Mouse (Mus musculus): ENCODE results near the gene Olfr1450.
"Not testable (repeated sequence)": the region's sequence is repeated elsewhere in the genome, so short reads cannot be mapped to it uniquely, and the experiment has no call there.

Olfr1450 gene

DNA sequence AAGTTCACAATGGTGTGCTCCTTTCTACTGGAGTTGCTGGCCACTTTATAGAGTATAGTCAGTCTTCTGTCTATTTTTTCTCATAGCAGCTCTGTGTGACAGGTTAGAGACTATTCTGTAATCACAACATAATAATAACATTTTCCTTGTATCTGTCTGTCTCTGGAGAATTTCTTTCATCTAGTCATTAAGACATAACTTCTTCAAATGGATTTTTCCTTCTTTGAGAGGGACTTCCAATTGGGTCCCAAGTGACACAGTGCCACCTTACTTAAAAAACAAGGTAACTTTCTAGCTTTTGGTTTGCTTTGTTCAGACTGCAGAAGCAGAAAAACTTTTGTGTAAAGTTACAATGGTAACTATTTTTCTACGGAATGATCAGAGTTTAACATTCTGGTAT lies at the start of gene Olfr1450:
Gene Olfr1450, plus strand, starts transcription at position 301 of the 400 bp plus-strand sequence.
- no peak for DNase-seq (ENCODE audit: inconsistent age in 2 of 2, low spot score in 1 of 2)

DNA sequence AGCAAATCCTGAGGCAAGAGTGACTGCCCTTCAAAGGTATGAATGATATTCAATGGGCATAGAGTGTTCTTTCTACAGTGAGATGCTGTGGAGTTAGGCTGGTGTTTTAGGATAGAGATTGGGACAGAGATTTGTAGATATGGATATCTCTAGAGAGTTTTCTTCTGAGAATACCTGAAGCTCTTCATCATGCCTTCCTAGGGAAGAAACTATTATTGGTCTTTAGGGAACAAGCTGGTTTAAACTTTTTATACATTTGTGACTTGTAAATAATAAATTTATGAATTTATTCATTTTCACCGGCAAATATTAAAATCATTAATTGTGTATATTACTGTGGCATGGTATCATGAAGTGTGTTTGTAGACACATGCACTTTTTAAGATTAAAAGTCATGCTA lies 46.4 kb upstream of the Olfr1450 start, which contains the start of gene Olfr1447:
Gene Olfr1447, minus strand, starts transcription at position 101 of the 400 bp plus-strand sequence.
- DNase-seq (ENCODE audit: inconsistent age in 2 of 2, low spot score in 1 of 2): no peak

DNA sequence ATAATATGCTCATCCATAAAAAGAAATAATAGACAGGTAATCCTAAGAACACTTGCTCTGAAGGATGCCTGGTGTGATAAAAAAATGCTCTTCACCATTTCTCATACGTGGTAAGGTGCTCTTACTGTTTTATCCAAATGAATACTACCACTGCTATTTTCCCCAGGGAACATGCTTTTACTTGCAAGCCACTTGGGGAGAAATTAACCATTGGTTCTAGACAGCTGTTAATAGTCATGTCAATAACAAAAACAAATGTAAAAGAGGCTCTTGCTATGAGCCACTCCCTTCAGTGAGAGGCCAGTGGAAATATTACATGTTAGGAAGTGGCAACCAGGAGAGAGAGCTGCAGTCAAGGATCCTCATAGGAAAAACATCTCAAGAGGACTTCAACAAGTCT lies 25.7 kb upstream of the Olfr1450 start, which contains the start of gene Olfr1448:
Gene Olfr1448, minus strand, starts transcription at position 101 of the 400 bp plus-strand sequence.
- DNase-seq (ENCODE audit: inconsistent age in 2 of 2, low spot score in 1 of 2): no peak

DNA sequence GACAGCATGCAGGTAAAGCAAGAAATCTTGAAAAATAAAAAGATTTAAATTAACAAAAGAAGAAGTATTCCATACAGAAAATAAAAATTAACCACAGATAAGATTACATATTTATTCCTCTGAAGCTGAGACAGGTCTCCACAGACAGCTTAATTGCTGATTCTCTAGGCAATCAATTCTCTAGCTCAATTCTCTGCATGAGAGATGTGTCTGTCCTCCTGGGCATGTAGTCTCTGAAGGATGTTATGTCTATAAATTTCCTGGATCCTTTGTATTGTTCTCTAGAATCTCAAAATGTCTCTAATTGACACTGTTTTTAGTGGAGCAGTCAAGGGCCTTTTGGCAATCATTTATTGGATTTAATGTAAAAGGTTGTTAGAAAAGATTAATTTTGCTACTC lies 19.5 kb upstream of the Olfr1450 start, which contains the start of gene Olfr1449:
Gene Olfr1449, plus strand, starts transcription at position 301 of the 400 bp plus-strand sequence.
- no peak for DNase-seq (ENCODE audit: inconsistent age in 2 of 2, low spot score in 1 of 2)

DNA sequence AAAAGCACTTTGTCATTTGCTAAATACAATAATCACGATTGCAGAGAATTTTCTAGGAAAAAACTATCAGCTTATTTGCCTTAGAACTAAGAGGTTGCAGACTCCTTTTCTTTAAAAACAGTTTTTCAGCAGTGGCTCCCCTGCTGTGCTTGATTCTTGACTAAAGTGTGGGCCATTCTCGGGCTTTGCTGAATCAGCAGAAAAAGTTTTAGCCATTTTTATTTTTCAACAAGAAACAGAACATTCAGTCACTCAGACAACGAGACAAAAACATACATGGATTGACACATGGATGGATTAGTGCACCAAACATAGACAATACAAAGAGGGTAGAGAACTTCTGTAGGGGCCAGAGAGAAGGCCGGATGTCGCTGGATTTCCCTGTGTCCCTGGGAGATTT lies 20.0 kb downstream of the Olfr1450 start:
- DNase-seq (ENCODE audit: inconsistent age in 2 of 2, low spot score in 1 of 2): not testable (repeated sequence)

DNA sequence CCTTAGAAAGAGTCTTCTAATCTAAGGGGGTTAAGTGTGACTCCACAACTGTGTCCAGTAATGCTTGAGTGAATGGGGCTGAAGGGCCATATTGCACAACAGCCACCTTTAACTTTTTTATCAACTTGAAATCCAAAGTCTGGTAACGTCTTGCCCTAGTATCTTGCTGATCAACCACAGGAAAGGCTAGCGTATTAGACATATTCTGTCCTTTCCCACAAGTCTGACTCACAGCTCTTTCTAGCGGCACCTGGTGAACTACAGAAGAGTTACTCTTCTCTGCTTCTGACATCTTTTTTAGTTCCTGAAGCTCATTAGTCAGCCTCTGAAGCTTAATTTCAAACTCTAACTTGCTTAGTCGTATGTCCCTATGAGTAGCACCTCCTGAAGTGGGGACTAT lies 42.3 kb downstream of the Olfr1450 start:
- not testable (repeated sequence) for DNase-seq (ENCODE audit: inconsistent age in 2 of 2, low spot score in 1 of 2)

DNA sequence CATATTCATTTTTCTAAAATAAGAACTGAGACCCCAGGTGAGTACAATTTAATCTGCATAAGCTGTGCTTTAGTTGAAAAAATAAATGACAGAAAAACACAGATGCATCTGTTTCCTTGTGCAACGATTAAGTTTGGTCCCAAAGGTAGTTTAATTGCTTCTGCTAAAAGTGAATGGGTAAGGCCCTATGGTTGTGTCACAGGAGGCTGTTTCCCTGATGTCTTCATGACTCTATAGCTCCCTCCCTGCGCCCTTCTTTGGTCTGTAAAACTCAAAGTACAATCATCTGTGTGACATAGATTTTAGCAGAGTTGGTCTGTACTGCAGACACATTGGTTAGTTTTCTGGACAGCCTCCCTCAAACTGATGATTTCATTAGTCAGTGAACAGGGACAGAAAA lies 44.7 kb downstream of the Olfr1450 start, which contains the start of gene Olfr1451:
Gene Olfr1451, plus strand, starts transcription at position 301 of the 400 bp plus-strand sequence.
- DNase-seq (ENCODE audit: inconsistent age in 2 of 2, low spot score in 1 of 2): no peak

Data from adrenal gland, adult (tissue).